Mouse (Mus musculus) CD4-positive, CD25-positive, alpha-beta regulatory T cell (primary cell): ENCODE measurements around the gene Ppt2. TPM values are rescaled to one million over a fixed set of nuclear protein-coding genes. Genes with fewer than 3 reads are reported as not detected.

Source experiments
- polyA plus RNA-seq: library from polyadenylated mRNA; unstranded; fragments of 100-300 nt; shearing (Covaris generic); gene quantifications from one replicate; pipeline ENCODE4 v1.2.1, GENCODE M21; 2017

Ppt2 gene
- polyA plus RNA-seq = 22.3 TPM

DNA sequence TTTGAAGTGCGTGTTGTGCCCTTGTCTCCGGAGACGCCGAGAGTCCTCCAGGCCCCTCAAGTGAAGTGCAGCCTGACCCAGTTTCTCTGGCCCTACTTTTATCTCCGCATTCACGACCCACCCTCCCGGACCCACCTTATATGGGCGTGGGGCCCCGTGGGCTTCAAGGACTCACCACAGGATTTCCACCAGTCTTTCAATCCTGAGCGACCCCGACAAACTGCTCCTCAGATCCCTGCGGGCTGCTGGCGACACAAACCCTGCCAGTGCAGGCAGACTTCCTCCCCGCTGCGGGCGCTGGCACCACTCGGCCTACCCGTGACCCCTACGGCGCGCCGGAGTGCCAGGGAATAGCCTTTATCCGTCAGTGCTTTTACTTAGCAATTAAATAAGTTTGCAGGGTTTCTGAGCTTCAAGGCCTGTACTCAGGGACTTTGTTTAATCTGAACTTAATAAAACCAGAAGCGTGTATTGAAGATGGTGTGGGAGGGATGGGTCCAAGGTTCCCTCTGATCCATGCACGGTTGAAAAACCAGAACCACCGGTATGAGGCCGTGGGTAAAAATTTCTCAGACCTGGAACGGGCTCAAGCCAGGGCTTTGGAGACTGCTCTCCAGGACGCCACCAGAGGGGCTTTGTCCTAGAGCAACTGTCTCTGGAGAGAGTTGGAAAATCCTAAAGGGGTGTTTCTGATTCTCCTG, at the start of gene Ppt2:
Gene Ppt2 (minus strand): TSS at position 568 of the 701 bp plus-strand sequence.

DNA sequence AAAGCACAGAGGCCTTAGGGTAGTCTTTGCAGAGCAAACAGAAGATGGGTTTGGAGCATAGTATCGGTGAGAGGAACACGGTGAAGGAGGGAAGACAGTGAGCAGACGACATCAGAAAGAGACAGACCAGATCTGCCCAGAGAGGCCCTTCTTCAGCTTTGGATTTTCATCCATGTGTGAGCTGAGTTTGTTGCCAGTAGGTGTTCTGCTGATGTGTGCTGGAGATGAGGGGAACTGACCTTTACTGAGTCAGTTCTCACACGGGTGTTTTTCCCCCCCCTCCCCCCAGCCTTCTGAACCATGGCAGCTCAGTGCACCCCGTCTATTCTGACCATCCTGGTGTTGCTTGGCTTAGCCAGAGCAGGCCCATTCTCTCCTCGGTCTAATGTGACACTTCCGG, 41.9 kb upstream of the Ppt2 start, which contains the start of gene Tnxb:
Gene Tnxb (plus strand): TSS at position 301 of the 400 bp plus-strand sequence.

DNA sequence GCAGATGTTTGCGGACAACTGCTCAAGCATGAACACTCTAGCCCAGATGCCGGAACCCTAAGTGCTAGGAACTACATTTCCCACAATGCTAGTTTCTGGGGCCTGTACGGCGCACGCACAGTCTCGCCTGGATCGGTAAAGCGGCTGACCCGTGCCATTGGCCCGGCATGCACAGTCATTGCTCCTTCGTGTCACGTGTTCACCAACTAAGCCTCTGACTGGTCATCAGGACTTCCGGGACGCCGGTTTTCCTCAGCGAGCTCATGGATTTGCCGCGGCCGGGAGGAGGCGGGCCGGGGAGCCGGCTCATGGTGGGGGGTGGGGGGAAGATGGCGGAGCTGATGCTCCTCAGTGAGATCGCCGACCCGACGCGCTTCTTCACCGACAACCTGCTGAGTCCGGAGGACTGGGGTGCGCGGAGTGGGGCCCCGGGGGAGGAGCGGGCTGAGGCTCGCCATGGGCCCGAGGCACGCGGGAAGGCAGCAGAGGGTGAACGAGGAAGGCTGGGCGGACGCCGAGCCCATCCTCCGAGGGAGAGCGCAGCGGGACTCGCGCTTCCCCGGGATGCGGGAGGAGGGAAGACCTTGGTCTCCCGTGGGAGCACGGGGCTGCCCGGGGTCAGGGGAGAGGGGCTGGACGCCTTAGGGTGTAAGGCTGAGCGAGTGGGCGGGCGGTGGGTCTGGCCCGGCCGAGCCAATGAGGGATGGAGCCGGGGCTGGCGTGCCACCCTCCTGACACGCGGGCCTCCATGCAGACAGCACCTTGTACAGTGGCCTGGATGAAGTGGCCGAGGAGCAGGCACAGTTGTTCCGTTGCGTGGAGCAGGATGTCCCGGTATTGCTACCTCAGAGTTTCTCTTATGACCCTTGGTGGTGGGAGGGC, 18.8 kb upstream of the Ppt2 start, which contains the start of gene Atf6b:
Gene Atf6b (plus strand): TSS at position 241 of the 882 bp plus-strand sequence.

DNA sequence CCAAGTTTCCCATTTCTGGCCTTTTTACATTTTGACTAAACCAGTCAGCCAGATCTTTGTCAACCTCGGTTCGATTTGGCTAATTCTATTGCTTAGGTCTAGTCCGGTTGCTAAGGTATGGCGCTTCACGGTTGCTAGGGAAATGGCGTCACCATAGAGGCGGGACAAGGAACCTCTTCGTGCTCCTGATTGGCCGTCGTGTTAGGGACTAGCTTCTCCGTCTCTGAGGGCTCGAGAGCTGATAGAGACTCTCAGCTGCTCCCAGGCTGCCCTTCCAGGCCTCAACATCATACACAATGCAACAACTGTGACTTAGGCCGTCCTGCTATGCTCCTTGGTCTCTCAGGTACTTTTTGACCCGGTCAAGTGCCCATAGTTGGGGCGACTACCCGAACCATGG, 16.3 kb upstream of the Ppt2 start, which contains the start of gene Fkbpl:
Gene Fkbpl (plus strand): TSS at position 157 of the 400 bp plus-strand sequence.

DNA sequence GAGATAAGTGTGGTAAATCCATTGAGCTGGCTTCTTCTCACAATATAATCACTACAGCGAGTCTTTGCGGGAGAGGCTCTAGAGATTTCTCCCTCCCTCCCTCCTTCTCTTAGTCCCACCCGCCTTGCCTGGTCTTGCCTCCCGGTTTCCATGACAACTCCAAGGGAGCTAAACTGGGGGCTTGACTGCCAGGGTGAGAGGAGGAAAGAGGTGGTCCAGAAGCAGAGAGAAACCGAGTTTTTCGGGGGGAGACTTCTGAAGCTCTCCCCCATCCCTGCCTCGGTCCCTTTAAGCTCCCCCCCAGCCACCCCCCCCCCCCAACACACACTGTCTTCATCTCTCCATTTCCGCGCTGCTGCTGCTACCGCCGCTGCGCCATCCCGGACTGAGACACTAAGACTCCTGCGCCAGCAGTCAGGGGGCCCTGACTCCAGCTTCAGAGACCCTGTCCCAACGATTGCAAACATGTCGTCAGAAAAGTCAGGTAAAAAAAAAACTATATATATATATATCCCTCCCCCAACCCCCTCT, 976 bp upstream of the Ppt2 start, which contains the start of gene Prrt1:
Gene Prrt1 (plus strand): TSS at position 313 of the 531 bp plus-strand sequence.

DNA sequence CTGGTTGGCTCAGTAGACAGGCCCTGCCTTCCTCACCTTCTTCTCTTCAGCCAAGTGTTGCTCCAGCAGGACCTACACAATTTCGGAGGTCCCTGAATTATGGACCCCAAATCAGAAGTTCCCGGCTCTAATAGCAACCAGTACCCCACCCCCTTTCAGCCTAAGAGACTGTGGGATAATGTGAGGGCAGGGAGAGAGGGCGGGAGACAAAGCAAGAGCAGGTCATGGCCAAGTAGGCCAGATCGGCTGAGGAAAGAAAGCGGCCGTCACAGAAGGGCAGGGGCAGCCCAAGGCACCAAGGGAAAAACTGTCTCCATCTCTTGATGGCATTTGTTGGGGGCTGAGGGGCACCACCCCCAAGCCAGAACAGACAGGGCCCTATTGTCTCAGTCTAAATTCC, 12.4 kb downstream of the Ppt2 start, which contains the start of gene Egfl8:
Gene Egfl8 (minus strand): TSS at position 101 of the 400 bp plus-strand sequence.

DNA sequence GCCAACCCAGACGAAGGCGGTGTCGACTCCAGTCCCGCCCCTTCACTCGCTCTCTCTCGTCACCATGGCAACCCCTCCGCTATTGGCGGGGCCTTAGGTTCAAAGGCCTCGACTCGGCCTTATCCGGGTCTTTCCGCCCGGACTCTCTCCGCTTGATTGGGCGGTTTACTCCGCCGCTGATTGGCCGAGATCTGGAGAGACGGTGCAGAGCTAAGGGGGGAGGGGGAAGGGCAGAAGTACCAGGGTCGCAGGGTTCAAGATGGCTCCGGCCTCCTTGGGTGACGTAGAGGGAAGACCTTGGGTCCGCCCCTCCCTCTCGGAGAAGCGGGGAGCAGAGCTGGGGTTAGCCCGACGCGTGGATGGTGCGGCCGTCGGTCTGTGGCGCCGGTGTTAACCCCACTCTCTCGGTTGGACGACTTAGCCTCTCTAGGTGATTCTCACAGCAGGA, 24.2 kb downstream of the Ppt2 start, which contains the start of gene Agpat1:
Gene Agpat1 (plus strand): TSS at position 202 of the 448 bp plus-strand sequence.

DNA sequence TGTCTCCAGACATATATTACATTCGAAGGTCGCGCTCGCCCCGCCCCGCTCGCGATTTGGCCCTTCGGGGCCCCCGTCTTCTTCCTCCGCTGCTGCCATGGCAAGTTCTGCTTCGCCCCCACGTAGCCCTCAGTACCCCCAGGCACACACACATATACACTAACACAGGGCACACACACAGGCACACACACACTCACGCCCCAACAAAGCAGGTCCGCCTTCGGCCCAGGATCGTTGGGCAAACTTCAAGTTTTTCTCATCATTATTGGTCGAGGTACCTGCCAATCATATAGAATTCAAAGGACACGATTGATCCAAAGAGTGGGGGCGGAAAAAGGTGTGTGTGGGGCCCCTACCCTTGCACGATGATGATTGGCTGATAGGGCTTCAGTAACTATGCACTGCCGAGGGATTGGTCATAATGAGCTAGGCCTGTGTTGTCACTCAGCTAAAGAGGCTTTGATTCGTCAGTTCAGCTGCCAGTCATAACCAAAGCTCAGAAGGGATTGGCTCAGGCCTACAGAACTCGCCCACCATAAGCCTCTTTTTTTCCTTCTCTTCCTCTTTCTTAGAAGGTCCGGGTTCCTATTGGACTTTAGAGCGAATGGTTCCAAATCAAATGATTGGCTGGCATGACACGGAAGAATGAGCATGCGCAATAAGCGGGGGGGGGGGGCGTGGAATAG, 24.8 kb downstream of the Ppt2 start, which contains the start of gene Rnf5:
Gene Rnf5 (minus strand): TSS at position 316 of the 686 bp plus-strand sequence.

DNA sequence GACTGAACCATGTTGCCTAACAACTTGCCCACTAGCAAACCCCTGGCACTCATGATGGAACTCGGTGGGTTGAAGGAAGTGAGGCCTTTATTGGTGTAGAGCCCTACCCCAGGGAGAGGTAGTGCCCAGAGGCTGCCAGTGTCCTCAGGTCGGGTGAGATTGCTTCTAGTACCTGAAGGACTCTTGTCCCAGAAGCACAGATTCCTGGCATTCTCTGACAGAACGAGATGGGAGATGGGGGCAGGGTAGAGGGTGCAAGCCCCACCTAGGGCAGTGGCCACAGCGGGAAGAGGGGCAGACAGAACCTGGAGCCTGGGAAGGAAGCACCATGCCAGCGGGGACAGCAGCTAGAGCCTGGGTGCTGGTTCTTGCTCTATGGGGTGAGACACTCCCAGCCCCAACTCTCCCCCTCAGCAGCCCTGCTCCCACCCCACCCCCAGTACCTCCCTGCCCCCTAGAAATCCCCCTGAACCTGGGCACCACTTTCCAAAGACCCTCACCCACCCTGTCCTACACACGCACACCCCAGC, 30.7 kb downstream of the Ppt2 start, which contains the start of gene Ager:
Gene Ager (plus strand): TSS at position 297 of the 530 bp plus-strand sequence.

DNA sequence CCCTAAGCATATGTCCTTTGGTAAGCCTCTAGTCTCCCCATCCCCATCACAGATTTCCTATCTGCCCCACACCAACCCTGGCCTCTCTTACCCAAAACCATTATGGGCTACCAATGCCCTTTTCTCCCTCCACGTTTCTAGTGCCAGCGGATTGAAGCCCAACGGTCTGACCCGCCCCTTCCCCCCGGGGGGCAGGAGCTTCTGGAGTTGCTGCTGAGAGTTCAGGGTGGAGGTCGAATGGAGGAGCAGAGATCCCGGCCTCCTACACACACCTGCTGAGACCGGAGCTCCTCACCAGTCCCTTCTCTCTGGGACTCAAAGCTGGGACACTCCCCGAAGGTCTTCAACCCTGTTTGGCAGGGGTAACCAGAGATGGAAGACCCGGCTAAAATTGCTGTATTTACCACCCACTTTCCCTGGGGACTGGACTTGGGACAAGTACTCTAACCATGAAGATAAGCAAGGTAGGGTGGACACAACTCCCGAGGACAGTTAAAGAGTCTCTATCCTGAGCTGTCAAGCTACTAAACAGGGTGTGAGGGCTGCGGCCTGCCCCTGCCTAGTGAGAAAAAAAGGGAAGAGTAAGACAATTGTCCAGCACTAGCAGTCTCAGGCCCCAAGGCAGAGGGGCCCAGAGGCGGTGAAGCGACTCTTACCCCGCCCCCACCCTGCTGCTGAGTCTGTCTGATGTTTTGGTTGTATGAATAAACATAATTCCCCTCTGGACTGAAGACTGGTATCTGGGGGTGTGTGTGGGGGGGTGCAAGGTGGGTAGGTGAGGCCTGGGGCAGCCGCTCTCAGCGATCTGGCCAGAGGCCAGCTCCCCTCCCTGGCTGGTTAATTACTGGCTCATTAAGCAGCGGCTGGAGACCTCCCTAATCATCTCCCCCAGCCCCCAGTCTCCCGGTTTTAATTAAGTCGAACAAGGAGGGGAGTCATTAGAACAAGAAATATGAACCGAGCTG, 37.0 kb downstream of the Ppt2 start, which contains the start of gene Pbx2:
Gene Pbx2 (plus strand): TSS at position 238 of the 965 bp plus-strand sequence.

DNA sequence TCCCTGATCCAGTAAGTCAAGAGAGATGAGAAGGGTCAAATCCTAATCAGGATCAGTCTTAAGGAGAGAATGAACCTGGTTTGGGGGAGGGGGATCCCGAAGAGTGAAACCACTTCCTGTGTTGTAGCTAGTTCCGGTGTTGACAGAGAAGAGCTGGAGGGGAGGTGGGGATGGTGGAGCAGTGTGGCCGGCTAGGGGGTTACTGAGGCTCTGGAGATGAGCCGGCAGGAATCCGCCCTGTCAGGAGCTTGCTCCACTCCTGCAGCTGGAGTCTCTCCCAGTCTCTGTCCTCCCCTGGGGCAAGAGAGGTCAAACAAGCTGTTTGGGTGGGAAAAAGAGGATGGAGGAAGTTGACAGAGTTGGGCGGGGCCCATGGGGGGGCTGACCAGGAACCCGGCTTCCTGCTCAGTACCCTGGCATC, 38.6 kb downstream of the Ppt2 start, which contains the start of gene Gpsm3:
Gene Gpsm3 (plus strand): TSS at position 126 of the 421 bp plus-strand sequence.

Other genes with a start within 250 kb of the Ppt2 start
- 0.54 TPM for gene BC051142, start 229.7 kb downstream of the Ppt2 start, polyA plus RNA-seq
- not detected for gene Btnl4, start 151.2 kb downstream of the Ppt2 start, polyA plus RNA-seq
- not detected for gene Btnl6, start 111.2 kb downstream of the Ppt2 start, polyA plus RNA-seq
- 0.12 TPM for gene Notch4, start 64.2 kb downstream of the Ppt2 start, polyA plus RNA-seq
- gene Gpsm3, start 38.7 kb downstream of the Ppt2 start, polyA plus RNA-seq = 296 TPM
- 20.0 TPM for gene Pbx2, start 37.2 kb downstream of the Ppt2 start, polyA plus RNA-seq
- gene Ager, start 30.6 kb downstream of the Ppt2 start, polyA plus RNA-seq = 2.5 TPM
- 97.3 TPM for gene Rnf5, start 24.8 kb downstream of the Ppt2 start, polyA plus RNA-seq
- 23.3 TPM for gene Agpat1, start 24.2 kb downstream of the Ppt2 start, polyA plus RNA-seq
- gene Egfl8, start 12.5 kb downstream of the Ppt2 start, polyA plus RNA-seq = 2.8 TPM
- 6.9 TPM for gene Prrt1, start 1.0 kb upstream of the Ppt2 start, polyA plus RNA-seq
- gene Fkbpl, start 16.3 kb upstream of the Ppt2 start, polyA plus RNA-seq = 5.5 TPM
- 78.5 TPM for gene Atf6b, start 18.6 kb upstream of the Ppt2 start, polyA plus RNA-seq
- gene Tnxb, start 42.0 kb upstream of the Ppt2 start, polyA plus RNA-seq = not detected
- not detected for gene C4b, start 115.4 kb upstream of the Ppt2 start, polyA plus RNA-seq
- not detected for gene Cyp21a1, start 176.1 kb upstream of the Ppt2 start, polyA plus RNA-seq
- 31.8 TPM for gene Stk19, start 208.4 kb upstream of the Ppt2 start, polyA plus RNA-seq
- 78.8 TPM for gene Dxo, start 208.5 kb upstream of the Ppt2 start, polyA plus RNA-seq
- gene Skiv2l, start 221.7 kb upstream of the Ppt2 start, polyA plus RNA-seq = 126 TPM
- gene Nelfe, start 221.9 kb upstream of the Ppt2 start, polyA plus RNA-seq = 47.9 TPM
- gene Cfb, start 234.0 kb upstream of the Ppt2 start, polyA plus RNA-seq = 0.91 TPM